Mouse (Mus musculus): Measurements from ENCODE around the gene Fam229a. TPM values are rescaled to one million over a fixed set of nuclear protein-coding genes. Genes with fewer than 3 reads are reported as not detected.

The Fam229a gene
- total RNA-seq, 4 experiments from 2014 or later = not detected

GRCm38 (mm10) chr4:129495672-129496562 is 4.9 kb downstream of the Fam229a start:
- no peak for DNase-seq (ENCODE audit: low spot score)

- DNase-seq (ENCODE audit: low spot score) = peak; percentile 55
These were observed 5.6 kb downstream of the Fam229a start for GRCm38 (mm10) chr4:129496631-129497030.

- no peak for DNase-seq (ENCODE audit: low spot score)
These were observed 8.0 kb downstream of the Fam229a start for GRCm38 (mm10) chr4:129498941-129499340.

GRCm38 (mm10) chr4:129500017-129500416 is 9.0 kb downstream of the Fam229a start:
- no peak for DNase-seq (ENCODE audit: low spot score)

GRCm38 (mm10) chr4:129500607-129501566 is 9.9 kb downstream of the Fam229a start:
- DNase-seq (ENCODE audit: low spot score) = peak; percentile 87

GRCm38 (mm10) chr4:129502327-129502888 is 11.4 kb downstream of the Fam229a start:
- no peak for DNase-seq (ENCODE audit: low spot score)

- DNase-seq (ENCODE audit: low spot score) = no peak
These were observed 12.0 kb downstream of the Fam229a start for GRCm38 (mm10) chr4:129502901-129503444.

- DNase-seq (ENCODE audit: low spot score) = no peak
These were observed 14.5 kb downstream of the Fam229a start for GRCm38 (mm10) chr4:129505511-129505910.

GRCm38 (mm10) chr4:129507434-129508236 is 16.6 kb downstream of the Fam229a start:
- DNase-seq (ENCODE audit: low spot score) = no peak

- DNase-seq (ENCODE audit: low spot score) = no peak
These were observed 17.2 kb downstream of the Fam229a start for GRCm38 (mm10) chr4:129508237-129508515.

- DNase-seq (ENCODE audit: low spot score) = no peak
These were observed 18.0 kb downstream of the Fam229a start for GRCm38 (mm10) chr4:129508834-129509600.

- no peak for DNase-seq (ENCODE audit: low spot score)
These were observed 18.7 kb downstream of the Fam229a start for GRCm38 (mm10) chr4:129509650-129510049.

- DNase-seq (ENCODE audit: low spot score) = no peak
These were observed 19.9 kb downstream of the Fam229a start for GRCm38 (mm10) chr4:129510723-129511412.

GRCm38 (mm10) chr4:129511413-129512096 is 20.6 kb downstream of the Fam229a start:
- DNase-seq (ENCODE audit: low spot score) = no peak

- DNase-seq (ENCODE audit: low spot score) = peak; percentile 69
These were observed 22.2 kb downstream of the Fam229a start, which contains the start of gene Marcksl1 for GRCm38 (mm10) chr4:129513086-129513767. Gene Marcksl1 (plus strand): TSS chr4:129513581.

GRCm38 (mm10) chr4:129513891-129514290 is 22.9 kb downstream of the Fam229a start:
- DNase-seq (ENCODE audit: low spot score) = no peak

GRCm38 (mm10) chr4:129514300-129514898 is 23.4 kb downstream of the Fam229a start:
- DNase-seq (ENCODE audit: low spot score) = peak; percentile 31

GRCm38 (mm10) chr4:129516925-129517324 is 25.9 kb downstream of the Fam229a start:
- no peak for DNase-seq (ENCODE audit: low spot score)

Data from heart, adult 8-10 months (tissue).